Mouse (Mus musculus): ENCODE results near the gene Kcnj14.

- TF ChIP-seq POLR2A (IDR thresholded peaks at IDR 0.05; ENCODE audit: extremely low read depth, insufficient read depth, low read length) (no peak), CTCF (IDR thresholded peaks at IDR 0.05; ENCODE audit: low read depth, low read length) (no peak)
Measured at GRCm38 (mm10) chr7:45793969-45794585, 30.5 kb downstream of the Kcnj14 start.
